Mouse (Mus musculus) heart, postnatal 36 days (tissue): ENCODE results near the gene Fgd5. TPM values are rescaled to one million over a fixed set of nuclear protein-coding genes. Genes with fewer than 3 reads are reported as not detected.

Source experiments
- total RNA-seq, 2 experiments: library from RNA; stranded (reverse); gene quantifications; 2 replicates each; pipeline ENCODE4 v1.2.3; 2021

The Fgd5 gene
- total RNA-seq, 2 experiments from 2014 or later, result 19.6 to 29.9 TPM

Other genes with a start within 250 kb of the Fgd5 start
- 10 to 100 TPM in 1 of 2 experiments, 1 to 10 TPM in 1; 9.2 to 10.6 TPM for gene Grip2, start 151.6 kb upstream of the Fgd5 start, total RNA-seq
- gene Ccdc174, start 100.8 kb upstream of the Fgd5 start, total RNA-seq, result 10 to 100 TPM; 10.5 to 10.8 TPM
- under 1 TPM; 0.27 to 0.50 TPM for gene 4930590J08Rik, start 76.1 kb upstream of the Fgd5 start, total RNA-seq
- gene Nr2c2, start 112.5 kb downstream of the Fgd5 start, total RNA-seq, result 10 to 100 TPM; 23.1 to 26.3 TPM
- gene Mrps25, start 205.2 kb downstream of the Fgd5 start, total RNA-seq, result 10 to 100 TPM; 80.7 to 91.2 TPM
- 10 to 100 TPM; 15.8 to 18.7 TPM for gene Rbsn, start 236.0 kb downstream of the Fgd5 start, total RNA-seq